Mouse (Mus musculus) ovary, adult 18-20 months (tissue): ENCODE results near the gene Npepps.
A peak's percentile ranks its signal among the peaks of the same experiment; 100 is the strongest.
"Not testable (repeated sequence)": the region's sequence is repeated elsewhere in the genome, so short reads cannot be mapped to it uniquely, and the experiment has no call there.

ENCODE experiments used
- DNase-seq: peaks from one replicate; pipeline ENCODE4 v3.0.0; 2022; ENCODE audit warnings: low spot score, mixed read lengths

Gene Npepps

DNA sequence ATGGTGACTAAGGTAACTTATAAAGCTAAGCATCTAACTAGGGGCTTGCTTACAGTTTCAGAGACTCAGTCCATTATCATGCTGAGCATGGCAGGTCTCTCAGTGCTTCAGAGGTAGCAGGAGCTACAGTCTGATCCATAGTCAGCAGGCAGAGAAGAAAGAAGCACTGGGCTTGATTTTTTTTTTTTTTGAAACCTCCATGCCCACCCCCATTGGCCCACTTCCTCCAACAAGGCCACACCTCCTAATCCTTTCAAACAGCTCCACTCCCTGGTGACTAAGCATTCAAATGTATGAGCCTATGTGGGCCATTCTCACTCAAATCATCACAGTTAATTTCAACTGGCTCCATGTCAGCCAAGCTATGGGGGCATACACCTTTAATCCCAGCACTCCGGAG, 12.3 kb upstream of the Npepps start:
- DNase-seq, result no peak

DNA sequence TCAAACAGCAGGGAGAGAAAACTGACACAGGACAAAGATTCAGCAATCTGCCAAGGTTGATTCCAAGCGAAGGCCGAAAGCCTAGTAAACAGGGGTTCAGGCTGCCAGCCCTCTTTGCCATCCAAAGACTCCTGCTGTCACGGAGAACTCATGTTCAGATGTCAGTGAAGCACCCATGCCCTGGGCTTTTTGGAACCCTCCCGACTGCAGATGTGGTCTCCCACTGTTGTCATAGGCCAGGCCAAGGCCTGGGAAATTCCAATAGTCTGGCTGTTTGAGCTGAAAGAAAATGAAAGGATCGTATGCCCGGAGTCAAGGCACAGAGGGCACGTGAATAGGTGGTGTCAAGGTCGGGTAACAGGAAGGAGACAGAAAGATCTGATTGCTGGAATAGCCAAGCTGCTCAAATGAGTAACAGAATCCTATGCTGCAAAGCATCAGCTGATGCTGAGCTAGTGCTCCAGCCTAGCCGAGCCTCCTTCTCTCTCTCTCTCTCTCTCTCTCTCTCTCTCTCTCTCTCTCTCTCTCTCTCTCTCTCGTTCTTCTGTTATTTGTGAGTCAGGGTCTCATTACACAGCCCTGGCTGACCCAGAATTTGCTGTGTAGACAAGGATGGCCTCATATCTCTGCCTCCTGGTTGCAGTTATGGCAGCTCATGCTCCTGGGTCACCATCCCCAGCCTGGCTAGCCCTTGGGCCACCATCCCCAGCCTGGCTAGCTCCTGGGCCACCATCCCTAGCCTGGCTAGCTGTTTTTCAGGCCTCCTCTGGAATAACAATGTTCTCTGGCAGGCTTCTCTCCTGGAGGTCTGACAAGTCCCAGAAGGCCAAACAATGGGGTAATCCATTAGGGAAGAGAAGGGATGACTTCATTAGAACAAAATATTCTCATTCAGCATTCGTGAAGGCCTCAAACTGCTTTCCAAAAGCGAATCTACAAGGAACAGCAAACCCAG, 9.1 kb upstream of the Npepps start:
- no peak for DNase-seq

DNA sequence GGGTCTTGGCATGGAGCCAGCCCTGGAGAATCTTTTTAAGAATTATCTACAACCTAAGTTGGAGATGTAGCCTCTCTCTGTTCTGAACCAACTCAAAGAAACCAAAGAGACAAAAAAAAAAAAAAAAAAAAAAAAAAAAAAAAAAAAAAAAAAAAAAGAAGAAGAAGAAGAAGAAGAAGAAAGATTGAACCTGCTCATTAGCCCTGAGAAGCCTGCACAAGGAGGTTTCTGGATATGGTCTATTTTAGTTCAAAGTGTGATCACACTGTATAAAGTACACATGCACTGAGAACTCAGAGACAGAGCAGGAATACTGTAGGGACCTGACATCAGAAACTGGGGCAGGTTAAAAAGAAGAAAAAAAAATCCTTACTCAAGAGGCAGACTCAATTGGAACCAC, 7.2 kb upstream of the Npepps start:
- DNase-seq, result no peak

DNA sequence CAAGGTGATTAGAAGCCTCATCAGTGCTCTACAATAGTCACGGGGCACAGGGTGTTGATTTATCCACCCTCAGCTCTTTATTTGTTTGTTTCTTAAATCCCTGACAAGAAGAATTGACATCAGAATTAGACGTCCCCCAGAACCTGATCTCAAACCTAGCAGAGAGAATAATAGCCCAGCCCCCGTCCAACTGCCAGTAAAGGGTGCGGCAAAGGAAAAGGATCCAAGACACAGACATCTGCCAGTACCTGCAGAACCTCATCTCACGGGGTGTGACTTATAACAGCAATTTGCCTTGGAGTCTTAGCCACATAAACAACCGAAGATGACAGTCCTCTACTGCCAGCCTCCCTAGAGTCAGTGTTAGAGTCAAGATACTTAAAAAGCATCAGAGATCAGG, 6.5 kb upstream of the Npepps start:
- DNase-seq, result no peak

DNA sequence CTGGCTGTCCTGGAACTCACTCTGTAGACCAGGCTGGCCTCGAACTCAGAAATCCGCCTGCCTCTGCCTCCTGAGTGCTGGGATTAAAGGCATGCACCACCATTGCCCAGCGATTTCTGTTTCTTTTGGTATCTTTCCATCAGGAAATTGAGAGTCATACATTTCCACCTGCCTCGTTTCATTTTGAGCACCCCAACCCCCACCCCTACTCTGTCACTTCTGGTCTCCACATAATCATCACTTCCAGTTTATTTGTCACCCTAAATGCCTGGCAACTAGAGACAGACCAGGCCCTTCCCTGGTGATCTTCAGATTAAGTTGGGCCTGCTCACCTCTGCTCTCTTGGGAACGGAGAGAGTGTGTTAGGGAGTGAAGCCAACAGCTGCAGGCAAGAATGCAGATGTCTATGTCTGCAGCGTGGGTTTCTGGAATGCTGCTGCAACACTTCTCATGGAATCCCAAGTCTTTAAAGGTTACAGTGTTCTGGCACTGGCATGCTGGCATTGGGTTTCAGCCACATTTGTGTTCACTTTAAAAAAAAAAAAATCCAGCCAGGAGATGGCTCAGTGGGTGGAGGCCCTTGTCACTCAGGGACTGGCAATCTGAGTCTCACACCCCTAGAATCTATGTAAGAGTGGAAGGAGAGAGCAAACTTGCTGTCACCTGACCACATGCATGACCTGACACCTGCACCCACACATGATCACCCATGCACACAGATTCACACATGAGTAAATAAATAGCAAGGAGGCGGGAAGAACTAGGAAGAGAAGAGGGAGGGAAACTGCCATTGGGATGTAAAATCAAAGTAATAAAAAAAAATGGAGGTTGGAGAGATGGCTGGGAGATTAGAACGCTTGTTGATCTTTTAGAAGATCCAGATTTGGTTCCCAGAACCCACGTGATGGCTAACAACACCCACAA, 5.7 kb upstream of the Npepps start:
- no peak for DNase-seq

DNA sequence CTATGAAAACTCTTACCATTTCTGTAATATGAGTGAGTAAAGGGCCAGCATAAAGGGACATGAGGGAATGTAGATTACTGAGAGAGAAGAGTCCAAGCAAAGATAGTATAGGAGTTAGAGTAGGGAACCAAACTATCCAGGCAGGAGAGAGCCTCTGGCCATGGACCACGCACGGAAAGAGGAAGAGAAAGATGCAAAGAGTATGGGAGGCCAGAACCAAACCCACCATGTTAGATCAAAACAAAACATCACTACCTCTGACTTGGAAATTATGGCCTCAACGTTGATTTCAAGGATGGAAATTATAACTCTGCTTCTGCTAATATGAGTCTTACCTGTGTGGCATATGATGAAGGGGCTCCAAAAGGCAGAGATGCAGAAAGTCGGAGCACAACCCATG, 4.4 kb upstream of the Npepps start:
- no peak for DNase-seq

DNA sequence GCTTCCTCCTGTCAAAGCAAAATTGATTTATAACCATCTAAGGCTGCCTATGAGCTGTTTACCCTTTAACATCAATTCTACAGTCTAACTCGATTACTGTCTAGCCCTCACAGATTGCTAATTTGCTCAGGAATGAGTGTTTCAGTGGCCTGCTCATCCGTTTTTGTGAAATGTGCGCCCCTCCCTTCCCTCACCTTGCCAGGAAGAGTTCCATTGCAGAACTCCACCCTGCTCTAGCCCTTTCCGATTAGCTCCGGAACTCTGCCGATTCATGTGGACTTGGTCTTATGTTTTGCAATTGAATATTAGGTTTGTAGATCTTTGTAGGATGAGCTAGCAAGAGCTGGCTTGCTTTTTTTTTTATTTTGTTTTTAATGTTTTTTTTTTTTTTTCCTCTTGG, 1.7 kb upstream of the Npepps start:
- DNase-seq, result no peak

DNA sequence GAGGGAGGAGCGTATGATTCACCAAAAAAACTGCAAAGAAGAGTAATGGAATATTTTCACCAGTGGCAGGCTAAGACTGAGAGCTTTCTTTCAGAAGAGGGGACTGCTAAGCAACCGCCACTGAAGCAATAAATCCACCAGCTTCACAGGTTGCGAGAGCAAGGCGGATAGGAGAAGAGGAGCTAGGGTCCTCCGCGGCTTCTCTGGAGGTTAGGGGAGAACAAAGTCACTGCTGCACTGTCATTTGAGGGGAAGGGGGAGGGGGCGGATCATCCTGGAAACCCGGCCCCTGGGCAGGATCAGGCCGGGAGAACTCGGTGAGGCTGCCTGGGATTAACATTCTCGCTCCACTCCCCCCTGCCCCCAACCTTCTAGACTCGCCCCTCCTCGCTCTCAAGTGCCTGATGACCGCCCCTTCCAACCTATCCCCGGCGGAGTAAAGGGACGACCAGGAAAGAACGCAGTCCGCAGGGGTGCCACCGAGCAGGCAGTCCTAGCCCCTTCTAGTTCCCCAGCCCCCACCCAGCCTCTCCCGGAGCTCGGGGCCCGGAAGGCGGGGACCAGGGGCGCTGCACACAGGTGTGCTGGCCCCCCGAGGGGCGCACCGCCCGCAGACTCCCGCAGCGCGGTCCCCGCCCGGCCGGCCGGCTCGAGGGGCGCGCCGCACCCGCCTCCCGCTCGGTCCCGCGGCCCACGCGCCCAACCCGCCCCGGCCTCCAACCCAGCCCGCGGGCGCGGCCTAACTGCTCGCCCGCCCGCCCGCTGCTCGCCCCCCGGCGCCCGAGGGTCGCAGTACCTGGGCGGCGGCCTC, 828 bp downstream of the Npepps start:
- DNase-seq, result peak; percentile 40

DNA sequence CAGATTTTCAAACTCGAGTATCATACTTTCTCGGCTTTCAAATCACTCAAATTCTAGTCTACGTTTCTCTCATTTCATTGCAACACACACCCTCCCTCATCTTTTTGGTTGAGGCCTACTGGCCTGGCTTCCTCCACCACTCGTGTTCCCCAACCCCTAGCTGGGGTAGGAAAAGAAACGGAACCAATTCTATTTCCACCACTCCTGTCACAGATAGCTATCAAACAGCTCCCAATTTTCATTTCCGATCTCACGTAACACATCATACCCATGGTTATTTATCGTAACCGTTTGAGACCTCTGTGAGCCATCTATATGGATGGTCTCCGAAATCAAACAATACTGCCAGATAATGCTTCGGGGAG, 1.4 kb downstream of the Npepps start:
- DNase-seq, result no peak

DNA sequence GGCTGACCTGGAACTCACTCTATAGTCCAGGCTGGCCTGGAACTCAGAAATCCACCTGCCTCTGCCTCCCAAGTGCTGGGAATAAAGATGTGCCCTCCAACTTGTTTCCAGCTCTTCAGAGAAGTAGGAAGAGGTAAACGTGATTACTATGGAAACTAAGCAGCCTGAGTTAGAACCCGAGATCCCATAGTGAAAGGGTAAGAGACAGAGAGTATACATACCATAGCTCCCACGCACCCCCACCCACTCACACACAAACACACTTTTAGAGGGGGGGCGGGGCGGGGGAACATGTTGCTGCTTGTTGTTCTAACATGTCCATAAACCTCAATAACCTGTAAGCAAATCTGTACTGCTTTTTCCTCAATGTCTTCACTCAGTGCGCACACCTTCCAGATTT, 2.0 kb downstream of the Npepps start:
- DNase-seq, result no peak

DNA sequence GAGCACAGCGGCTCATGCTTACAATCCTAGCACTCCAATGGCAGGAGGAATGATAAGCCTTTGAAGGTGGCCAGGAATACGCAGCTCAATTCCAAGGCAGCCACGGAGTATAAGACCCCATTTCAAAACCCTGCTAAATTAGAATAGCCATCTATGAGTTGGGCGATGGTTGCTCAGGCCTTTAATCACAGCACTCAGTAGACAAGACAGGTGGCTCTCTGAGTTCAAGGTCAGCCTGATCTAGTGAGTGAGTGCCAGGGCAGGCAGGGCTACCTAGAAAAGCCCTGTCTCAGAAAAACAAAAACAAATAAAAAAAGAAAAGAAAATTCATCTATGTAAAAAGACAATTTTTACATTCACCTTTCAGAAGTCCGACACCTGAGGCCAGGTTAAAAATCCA, 3.3 kb downstream of the Npepps start:
- DNase-seq, result no peak

DNA sequence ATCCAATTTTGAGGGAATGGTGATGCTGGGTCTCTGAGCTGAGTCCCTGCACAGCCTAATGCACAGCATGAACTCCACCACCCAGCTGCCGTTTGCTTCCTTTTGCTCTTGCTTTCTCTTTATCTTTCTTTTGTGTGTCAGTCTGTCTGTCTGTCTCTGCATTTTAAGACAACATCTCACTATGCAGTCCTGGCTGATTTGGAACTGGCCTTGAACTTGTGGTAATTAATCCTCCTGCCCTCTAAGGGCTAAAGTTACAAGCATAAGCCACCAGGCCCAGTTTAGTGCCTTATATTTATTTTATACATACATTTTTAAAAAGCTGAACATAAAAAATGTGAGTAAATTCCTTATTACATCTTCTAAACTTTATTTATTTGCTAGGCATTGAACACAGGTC, 4.4 kb downstream of the Npepps start:
- DNase-seq, result no peak

DNA sequence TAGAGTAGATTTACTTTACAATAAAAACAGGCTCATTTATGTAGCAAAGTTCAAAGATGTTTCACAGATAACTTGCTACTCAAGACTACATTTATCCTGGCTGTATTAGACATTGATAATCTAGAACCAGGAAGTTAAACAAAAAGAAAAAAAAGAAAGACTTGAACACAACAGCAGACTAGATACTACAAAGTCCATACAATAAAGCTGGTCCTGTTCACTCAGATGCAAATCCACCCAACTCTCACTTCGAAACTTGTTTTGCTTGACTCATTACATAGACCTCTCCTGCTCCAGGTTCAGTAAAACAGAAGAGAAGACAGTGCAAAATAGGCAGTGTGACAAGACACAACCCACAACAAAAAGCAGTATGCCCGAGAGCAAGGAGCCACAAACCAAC, 5.1 kb downstream of the Npepps start:
- no peak for DNase-seq

DNA sequence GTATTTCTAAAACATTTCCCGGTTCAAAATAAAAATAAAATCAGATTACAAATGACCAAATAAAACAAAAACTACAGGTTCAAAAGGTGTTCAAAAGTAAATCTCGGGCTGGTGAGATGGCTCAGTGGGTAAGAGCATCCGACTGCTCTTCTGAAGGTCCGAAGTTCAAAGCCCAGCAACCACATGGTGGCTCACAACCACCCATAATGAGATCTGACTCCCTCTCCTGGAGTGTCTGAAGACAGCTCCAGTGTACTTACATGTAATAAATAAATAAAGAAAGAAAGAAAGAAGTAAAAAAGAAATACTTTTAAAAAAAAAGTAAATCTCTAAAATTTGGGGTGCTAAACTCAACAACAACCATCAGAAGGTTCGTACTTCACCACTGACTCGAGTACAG, 5.5 kb downstream of the Npepps start:
- not testable (repeated sequence) for DNase-seq

DNA sequence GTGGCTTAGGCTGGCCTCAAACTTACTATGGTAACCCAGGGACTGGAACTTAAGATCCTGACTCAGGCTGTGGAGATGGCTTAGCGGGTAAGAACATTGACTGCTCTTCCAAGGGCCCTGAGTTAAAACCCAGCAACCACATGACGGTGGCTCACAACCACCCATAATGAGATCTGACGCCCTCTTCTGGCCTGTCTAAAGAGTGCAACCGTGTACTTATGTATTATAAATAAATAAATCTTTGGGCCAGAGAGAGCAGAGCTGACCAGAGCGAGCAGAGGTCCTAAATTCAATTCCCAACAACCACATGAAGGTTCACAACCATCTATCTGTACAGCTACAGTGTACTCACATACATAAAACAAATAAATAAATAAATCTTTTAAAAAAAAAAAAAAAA, 6.8 kb downstream of the Npepps start:
- no peak for DNase-seq

DNA sequence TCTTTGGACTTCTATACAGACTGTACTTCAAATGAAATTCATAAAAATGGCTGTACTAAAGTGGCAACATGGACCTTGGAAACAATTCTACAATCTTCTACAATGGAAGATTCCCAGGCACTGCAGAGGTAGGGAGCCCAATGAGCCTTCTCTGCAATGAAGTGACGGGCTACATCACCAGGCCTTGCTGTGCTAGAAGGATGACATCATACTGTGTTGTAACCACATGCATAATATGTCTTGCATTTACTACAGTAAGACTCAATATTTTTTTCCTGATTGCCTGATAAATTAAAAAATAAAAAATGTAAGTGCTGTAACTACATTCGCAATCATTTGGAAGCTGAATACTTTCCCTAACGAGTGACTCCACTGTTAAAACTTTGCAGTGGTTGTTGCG, 7.6 kb downstream of the Npepps start:
- DNase-seq, result no peak

DNA sequence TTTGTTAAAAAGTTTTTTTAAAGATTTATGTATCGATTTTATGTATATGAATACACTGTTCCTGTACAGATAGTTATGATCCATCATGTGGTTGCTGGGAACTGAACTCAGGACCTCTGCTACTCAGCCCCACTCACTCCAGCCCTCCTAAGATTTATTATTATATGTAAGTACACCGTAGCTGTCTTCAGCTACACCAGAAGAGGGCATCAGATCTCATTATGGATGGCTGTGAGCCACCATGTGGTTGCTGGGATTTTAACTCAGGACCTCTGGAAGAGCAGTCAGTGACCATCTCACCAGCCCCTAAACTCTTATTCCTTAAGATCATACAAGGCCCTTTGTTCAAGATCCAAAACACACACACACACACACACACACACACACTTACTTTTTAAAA, 10.4 kb downstream of the Npepps start:
- DNase-seq, result not testable (repeated sequence)

DNA sequence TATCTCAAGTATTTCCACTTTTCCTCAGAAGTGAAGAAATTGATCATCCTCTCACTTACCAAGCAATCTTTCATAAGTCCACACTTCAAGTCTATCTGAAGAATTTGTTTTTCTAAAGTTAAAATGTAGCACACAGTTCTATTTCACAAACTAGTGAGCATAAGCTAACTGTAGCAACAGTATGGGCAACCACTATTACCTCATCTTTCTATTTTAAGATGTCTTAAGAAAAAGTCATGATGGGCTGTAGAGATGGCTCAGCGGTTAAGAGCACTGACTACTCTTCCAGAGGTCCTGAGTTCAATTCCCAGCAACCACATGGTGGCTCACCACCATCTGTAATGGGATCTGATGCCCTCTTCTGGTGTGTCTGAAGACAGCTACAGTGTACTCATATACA, 13.9 kb downstream of the Npepps start:
- not testable (repeated sequence) for DNase-seq

DNA sequence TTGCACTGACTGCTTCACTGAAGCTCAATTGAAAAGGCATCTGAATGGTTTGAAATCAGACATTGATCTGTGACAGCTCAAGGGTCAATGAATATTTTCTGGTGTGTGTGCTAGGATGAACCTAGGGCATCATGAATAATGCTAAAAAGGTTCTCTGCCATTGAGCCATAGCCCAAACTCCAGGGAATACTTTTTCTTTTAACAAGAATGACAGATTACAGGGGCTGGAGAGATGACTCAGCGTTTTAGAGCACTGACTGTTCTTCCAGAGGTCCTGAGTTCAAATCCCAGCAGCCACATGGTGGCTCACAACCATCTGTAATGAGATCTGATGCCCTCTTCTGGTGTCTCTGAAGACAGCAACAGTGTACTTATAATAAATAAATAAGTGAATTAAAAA, 30.8 kb downstream of the Npepps start:
- not testable (repeated sequence) for DNase-seq

DNA sequence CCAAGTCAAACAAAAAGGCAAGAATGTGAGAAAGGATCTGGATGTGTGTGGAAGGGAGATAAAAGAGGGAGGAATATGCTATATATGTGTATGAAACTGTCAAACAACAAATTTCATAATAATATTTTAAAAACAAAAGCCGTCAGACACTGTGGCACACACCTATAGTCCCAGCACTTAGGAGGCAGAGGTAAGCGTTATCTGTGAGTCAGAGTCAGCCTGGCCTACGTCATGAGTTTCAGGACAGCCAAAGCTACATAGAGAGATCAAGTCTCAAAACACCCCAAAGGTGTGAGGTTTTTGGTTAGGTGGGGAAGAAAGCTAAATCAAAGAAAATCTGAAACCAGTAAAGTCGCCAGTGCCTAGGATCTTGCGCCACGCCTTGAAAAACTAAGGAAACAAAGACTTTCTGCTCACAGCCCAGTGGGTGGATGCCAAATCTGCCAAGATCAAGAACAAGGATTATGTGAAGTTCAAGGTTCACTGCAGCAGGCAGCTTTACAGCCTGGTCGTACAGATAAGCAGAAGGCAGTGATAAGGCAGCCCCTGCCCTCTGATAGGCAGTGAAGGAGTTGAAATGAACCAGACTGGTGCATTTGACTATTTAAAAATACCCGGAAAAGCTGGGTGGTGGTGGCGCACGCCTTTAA, 33.8 kb downstream of the Npepps start:
- peak; percentile 47 for DNase-seq

DNA sequence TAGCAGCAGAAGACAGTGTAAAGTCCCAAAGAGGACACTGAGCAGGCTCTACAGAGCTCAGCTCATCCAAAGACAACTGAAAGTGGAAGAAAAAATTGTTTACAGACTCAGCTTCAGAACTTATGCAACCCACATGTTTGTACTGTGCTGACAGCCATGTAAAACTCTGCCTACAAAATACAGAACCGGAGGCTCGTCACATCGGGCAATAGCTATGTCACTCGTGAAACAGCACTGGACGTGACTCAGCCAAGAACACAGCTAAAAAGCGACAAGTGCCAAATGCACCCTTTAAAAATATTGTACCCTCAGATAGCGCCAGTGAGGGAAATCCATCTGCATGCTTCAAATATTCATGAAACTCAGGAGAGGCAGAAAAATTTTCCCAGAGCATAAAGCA, 39.1 kb downstream of the Npepps start:
- DNase-seq, result no peak

DNA sequence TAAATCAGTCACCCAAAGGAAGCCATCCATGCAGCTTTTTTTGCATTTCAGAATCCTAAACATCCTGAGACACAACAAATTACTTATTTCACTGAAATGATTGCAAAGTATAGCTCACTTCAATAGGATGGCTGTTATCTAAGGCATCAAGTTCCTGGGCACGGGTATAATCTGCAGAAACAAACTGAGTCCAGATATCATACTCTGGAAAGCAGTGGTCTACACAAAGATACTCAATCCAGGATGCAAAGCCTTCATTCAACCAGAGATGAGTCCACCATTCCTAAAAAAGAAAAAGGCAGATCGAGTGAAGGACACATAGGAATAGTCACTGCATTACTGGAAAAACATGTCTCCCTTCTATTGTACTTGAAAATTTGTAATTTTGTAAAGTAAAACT, 42.5 kb downstream of the Npepps start:
- no peak for DNase-seq
